Mouse (Mus musculus) neural tube, embryonic 12.5 days (tissue): ENCODE results near the gene Hsp90ab1. TPM values are rescaled to one million over a fixed set of nuclear protein-coding genes. Genes with fewer than 3 reads are reported as not detected.
A peak's percentile ranks its signal among the peaks of the same experiment; 100 is the strongest.

Experiments used
- ATAC-seq: fragments of 200-750 bp; cut with Nextera tagmentation; 2 replicates; pipeline ENCODE4 v1.8.0; 2017; ENCODE audit warnings: low read depth, mild to moderate bottlenecking, moderate TSS enrichment, moderate library complexity; ENCODE audit not compliant: low FRiP score
- H3K27ac ChIP-seq: fragments of 300-500 bp; sonication (generic); 2 replicates; pipeline ENCODE4 v1.5.1; 2016
- H3K27me3 ChIP-seq: fragments of 300-500 bp; sonication (generic); replicated peaks from 2 replicates; pipeline ENCODE4 v1.6.1; 2016; ENCODE audit warnings: mild to moderate bottlenecking
- H3K36me3 ChIP-seq: fragments of 300-500 bp; sonication (generic); 2 replicates; pipeline ENCODE4 v1.6.1; 2016; ENCODE audit warnings: mild to moderate bottlenecking
- H3K4me1 ChIP-seq: fragments of 300-500 bp; sonication (generic); 2 replicates; pipeline ENCODE4 v1.6.1; 2016
- H3K4me2 ChIP-seq: fragments of 300-500 bp; sonication (generic); replicated peaks from 2 replicates; pipeline ENCODE4 v1.6.1; 2016; ENCODE audit warnings: mild to moderate bottlenecking
- H3K4me3 ChIP-seq: fragments of 300-500 bp; sonication (generic); 2 replicates; pipeline ENCODE4 v1.5.1; 2016
- H3K9ac ChIP-seq: fragments of 300-500 bp; sonication (generic); 2 replicates; pipeline ENCODE4 v1.6.1; 2016; ENCODE audit warnings: mild to moderate bottlenecking
- H3K9me3 ChIP-seq: fragments of 300-500 bp; sonication (generic); 2 replicates; pipeline ENCODE4 v1.6.1; 2016; ENCODE audit warnings: mild to moderate bottlenecking
- WGBS: fragments of 180-500 bp; shearing (Covaris S2); methylation state at CpG from one replicate; pipeline ENCODE4 v1.1.7; 2016; 5-methylcytosine and 5-hydroxymethylcytosine counted together
- polyA plus RNA-seq: library from polyadenylated mRNA; unstranded; fragments of >200 nt; fragmentation: Nextera tagmentation; extraction: Ambion mirVana; gene quantifications from 2 replicates; pipeline ENCODE4 v1.2.1, GENCODE M21; 2016

The Hsp90ab1 gene
- polyA plus RNA-seq, 1 experiment from 2014 or later = 1,381 TPM

DNA sequence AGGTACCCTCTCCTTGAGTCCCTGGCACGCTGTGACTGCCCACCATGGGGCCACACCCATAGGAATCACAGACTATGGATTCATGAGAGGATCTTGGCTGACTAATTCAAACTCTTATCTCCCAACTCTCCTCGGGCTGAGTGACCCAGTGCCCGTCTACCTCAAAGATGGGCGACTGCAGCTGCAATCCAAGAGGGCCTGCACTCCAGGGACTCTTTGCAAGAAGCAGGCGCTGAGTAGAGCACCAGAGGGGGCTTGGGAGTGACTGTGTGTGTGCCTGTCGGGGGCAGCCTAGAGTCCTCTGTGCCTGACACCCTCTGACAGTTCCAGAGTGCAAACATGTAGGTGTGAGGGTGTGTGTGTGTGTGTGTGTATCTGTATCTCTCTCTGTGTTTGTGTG lies 30.9 kb downstream of the Hsp90ab1 start:
- Histone ChIP-seq H3K9me3 (no peaks in the 10 kb centered on the region), H3K4me1 (peaks cover 26% of the 10 kb centered on the region), H3K36me3 (peaks cover 19% of the 10 kb centered on the region), H3K27me3 (peaks cover 62% of the 10 kb centered on the region), H3K9ac (no peak overlapping the region), H3K4me2 (no peak overlapping the region), H3K27ac (no peak overlapping the region), H3K4me3 (no peak overlapping the region)
- WGBS = 48% methylated on average over 6 of the region's 6 CpGs
- no peak for ATAC-seq

DNA sequence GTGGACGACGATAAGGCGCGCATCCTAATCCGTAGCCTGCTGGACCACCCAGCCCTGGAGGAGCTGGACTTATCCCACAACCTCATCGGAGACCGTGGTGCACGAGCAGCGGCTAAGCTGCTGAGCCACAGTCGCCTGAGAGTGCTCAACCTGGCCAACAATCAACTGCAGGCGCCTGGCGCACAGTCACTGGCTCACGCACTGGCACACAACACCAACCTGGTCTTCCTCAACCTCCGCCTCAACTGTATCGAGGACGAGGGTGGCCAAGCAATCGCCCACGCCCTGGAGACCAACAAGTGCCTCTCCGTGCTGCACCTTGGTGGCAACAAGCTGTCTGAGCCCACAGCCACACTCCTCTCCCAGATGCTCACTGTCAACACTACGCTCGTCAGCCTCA lies 33.4 kb downstream of the Hsp90ab1 start:
- Histone ChIP-seq H3K4me3 (no peak overlapping the region), H3K9me3 (no peaks in the 10 kb centered on the region), H3K4me1 (peaks cover 14% of the 10 kb centered on the region), H3K9ac (no peak overlapping the region), H3K27ac (no peak overlapping the region), H3K4me2 (no peak overlapping the region), H3K27me3 (peaks cover 55% of the 10 kb centered on the region), H3K36me3 (peaks cover 2% of the 10 kb centered on the region; the same call in 1 of the 2 replicates)
- ATAC-seq = no peak
- WGBS = 81% methylated on average over 21 of the region's 21 CpGs

DNA sequence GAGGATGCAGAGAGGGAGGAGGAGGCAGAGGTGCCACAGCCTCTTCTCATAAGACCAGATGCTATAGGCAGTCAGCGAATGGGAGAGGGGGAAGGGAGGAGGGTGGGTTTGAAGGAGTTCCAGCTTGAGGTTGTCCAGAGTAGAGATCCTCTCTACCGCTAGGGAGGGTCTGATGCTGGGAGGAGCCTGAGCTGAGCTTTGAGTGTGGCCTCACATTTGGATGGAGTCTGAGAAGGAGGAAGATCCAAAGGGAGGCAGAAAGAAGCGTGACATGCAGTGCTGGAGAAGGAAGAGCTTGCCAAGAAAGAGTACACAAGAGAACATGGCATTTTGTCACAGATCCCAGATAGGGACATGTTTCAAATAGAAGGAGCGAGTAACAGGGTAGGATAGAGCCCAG lies 34.7 kb downstream of the Hsp90ab1 start:
- Histone ChIP-seq H3K9ac (no peak overlapping the region), H3K4me2 (no peak overlapping the region), H3K9me3 (no peaks in the 10 kb centered on the region), H3K4me3 (no peak overlapping the region), H3K4me1 (peaks cover 1% of the 10 kb centered on the region; the same call in 1 of the 2 replicates), H3K27ac (no peak overlapping the region), H3K36me3 (no peaks in the 10 kb centered on the region), H3K27me3 (peaks cover 53% of the 10 kb centered on the region)
- 67% methylated on average over 4 of the region's 4 CpGs for WGBS
- no peak for ATAC-seq

DNA sequence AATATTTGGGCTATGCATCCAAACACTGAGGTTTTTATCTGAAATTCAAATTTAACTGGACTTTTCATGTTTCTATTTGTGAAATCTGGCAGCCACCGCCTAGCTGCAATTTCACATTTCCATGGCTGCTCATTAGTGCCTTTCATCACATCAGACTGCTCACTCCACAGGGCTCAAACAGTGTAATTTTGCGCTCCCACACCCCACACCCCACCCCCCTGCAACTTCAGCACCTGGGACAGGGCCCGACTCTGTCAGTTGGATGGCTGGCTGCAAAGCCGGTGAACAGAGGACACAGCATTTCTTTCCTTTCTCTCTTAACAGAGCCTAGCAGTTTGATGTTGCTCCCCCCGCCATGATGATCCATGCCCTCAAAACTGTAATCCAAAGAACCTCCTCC lies 36.8 kb downstream of the Hsp90ab1 start:
- no peak overlapping the region for H3K27ac ChIP-seq
- no peak for ATAC-seq
- no peak overlapping the region for H3K9ac ChIP-seq
- WGBS = 16% methylated on average over 5 of the region's 5 CpGs
- H3K27me3 ChIP-seq = peaks cover 43% of the 10 kb centered on the region
- H3K4me3 ChIP-seq = no peak overlapping the region
- H3K4me1 ChIP-seq = no peaks in the 10 kb centered on the region
- H3K36me3 ChIP-seq = no peaks in the 10 kb centered on the region
- H3K9me3 ChIP-seq = no peaks in the 10 kb centered on the region
- no peak overlapping the region for H3K4me2 ChIP-seq

DNA sequence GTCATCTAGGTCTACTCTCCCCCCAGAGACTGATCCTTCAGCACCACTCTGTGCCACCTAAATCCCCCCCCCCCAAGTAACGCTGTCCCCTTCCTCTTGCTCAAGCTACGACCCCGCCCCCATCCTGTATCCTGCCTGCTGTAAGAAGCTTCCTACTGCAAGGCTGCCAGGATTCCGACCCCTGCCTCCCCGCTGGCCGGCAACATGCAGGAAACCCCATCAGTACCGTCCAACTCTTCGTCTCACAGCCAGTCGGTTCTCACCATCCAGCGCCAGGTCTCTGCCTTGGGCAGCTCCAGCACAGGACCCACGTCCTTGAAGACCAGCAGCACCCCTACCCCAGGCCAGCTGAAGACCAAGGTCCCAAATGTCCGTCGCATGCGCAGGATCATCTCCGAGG lies 40.2 kb downstream of the Hsp90ab1 start:
- Histone ChIP-seq H3K9me3 (no peaks in the 10 kb centered on the region), H3K4me2 (no peak overlapping the region), H3K9ac (no peak overlapping the region), H3K27ac (no peak overlapping the region), H3K36me3 (no peaks in the 10 kb centered on the region), H3K27me3 (peaks cover 43% of the 10 kb centered on the region), H3K4me3 (no peak overlapping the region), H3K4me1 (no peaks in the 10 kb centered on the region)
- no peak for ATAC-seq
- WGBS = 58% methylated on average over 15 of the region's 15 CpGs

DNA sequence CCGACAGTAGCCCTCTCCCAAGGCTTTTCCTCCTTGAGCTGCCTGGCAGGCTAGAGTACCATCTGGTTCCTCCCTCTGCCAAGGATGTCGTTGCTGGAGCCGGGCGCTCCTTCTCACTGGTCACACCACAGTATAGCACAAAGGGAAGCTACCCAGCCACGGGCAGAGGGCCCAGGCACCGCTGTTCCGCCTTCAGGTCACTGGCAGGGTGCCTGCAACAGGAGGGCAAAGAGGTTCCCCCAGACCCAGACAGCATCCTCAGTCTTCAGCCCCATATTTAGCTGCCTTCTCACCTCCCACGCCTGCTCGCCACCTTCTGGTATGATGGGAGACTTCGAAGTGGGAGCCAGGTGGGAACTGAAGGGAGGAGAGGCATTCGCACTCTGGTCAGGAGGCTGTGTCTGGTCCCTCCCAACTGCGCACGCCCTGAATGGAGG lies 42.7 kb downstream of the Hsp90ab1 start:
- ATAC-seq = no peak
- Histone ChIP-seq H3K27ac (no peak overlapping the region), H3K4me2 (no peak overlapping the region), H3K36me3 (no peaks in the 10 kb centered on the region), H3K27me3 (peaks cover 38% of the 10 kb centered on the region), H3K4me3 (no peak overlapping the region), H3K9me3 (no peaks in the 10 kb centered on the region), H3K9ac (no peak overlapping the region), H3K4me1 (no peaks in the 10 kb centered on the region)
- 48% methylated on average over 13 of the region's 13 CpGs for WGBS

DNA sequence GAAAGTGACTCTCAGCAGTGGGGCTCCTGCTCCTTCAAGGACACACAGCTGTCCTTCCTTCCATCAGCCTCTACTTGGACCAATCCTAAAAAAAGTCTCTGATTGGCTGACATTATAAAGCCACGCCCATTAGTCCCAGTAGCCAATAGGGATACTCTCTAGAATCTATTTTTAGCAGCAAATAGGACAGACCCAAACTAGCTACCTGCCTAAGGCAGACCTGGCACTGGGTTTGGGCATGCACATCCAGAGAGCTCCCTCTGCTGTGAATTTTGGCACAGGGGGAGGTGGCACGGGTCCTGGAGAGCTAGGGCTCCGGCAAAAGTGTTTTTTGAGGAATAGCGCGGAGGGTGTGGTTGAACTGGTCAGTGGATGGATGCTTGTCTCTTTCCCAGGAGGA lies 46.5 kb downstream of the Hsp90ab1 start:
- no peaks in the 10 kb centered on the region for H3K9me3 ChIP-seq
- H3K9ac ChIP-seq = no peak overlapping the region
- H3K4me2 ChIP-seq = no peak overlapping the region
- 22% methylated on average over 5 of the region's 5 CpGs for WGBS
- H3K4me3 ChIP-seq = no peak overlapping the region
- no peak for ATAC-seq
- H3K36me3 ChIP-seq = no peaks in the 10 kb centered on the region
- H3K4me1 ChIP-seq = peaks cover 12% of the 10 kb centered on the region
- peaks cover 15% of the 10 kb centered on the region for H3K27me3 ChIP-seq
- H3K27ac ChIP-seq = no peak overlapping the region

DNA sequence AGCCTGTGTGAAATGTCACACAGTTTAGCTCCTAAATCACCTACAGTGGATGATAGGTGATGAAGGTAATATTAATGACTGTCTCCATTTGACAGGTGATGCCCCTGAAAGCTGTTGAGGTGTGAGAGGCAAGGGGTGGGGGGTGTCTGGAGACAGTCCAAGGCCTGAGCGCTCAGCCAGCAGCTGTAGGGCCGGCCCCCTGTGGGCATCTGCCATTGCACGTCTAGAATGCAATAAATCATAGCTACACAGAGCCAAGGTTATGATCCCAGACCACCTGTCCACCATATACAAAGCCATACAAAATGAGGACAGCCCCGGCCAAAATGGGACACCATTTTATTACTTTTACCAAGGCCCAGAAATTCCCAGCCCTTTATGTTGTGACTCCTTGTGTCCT lies 48.1 kb downstream of the Hsp90ab1 start:
- peaks cover 10% of the 10 kb centered on the region for H3K27me3 ChIP-seq

DNA sequence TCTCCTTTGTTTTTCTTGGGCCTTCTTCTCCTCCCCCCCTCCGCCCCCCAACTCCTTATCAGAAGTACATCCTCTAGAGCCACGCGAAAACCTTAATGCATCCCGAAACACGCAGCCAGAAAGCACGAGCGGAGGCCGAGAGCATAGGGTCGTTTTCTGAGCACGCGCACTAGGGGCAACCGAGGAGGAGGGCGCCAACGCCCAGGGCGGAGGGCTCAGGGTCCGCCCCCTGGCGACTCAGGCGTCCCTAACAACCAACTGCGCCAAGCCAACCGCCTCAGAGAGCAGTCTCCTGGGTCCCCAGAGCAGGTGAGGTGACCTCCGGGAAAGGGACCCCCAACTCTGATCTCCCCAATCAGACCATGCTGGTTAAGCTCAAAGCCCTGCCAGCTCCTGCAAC lies 49.8 kb downstream of the Hsp90ab1 start, which contains the start of gene Tcte1:
Gene Tcte1 (plus strand): TSS at position 172 of the 400 bp plus-strand sequence.
- Histone ChIP-seq H3K9me3 (no peaks in the 10 kb centered on the region), H3K36me3 (peaks cover 27% of the 10 kb centered on the region), H3K4me2 (peak within 1 kb of the TSS; percentile 77), H3K27ac (no peak within 1 kb of the TSS), H3K4me1 (peaks cover 12% of the 10 kb centered on the region), H3K9ac (peak within 1 kb of the TSS; percentile 51), H3K27me3 (peaks cover 6% of the 10 kb centered on the region), H3K4me3 (peak within 1 kb of the TSS; percentile 33)
- peak; percentile 88 for ATAC-seq
- WGBS = under 1% methylated on average over 21 of the region's 21 CpGs

More for the DNA sequence above, 48.1 kb downstream of the Hsp90ab1 start:
- ATAC-seq = no peak
- Histone ChIP-seq H3K4me1 (peaks cover 12% of the 10 kb centered on the region), H3K36me3 (peaks cover 11% of the 10 kb centered on the region), H3K9ac (no peak overlapping the region), H3K27ac (no peak overlapping the region), H3K4me3 (no peak overlapping the region), H3K4me2 (no peak overlapping the region), H3K9me3 (no peaks in the 10 kb centered on the region)
- WGBS = 39% methylated on average over 4 of the region's 4 CpGs

DNA sequence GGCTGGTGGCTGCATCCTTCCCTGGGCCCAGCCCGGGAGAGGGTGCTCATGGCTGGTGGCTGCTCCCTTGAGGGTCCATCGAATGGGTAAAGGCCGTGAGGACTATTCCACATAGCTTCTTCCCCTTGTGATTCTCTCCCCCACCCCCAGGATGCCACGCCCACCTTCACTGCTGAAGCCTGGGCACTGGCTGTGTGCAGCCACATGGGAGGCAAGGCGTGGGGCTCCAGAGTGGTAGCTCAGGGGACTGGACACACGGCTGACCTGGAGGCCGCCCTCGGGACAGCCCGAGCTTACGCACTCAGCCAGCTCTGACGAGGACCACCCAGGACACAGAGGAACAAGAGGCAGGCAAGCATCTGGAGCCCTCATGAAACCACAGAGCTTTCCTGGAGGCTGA lies 52.9 kb downstream of the Hsp90ab1 start:
- H3K27ac ChIP-seq = peak overlapping the region; percentile 46; the same call in 1 of the 2 replicates
- H3K9ac ChIP-seq = no peak overlapping the region
- WGBS = 80% methylated on average over 11 of the region's 11 CpGs
- H3K36me3 ChIP-seq = peaks cover 43% of the 10 kb centered on the region
- H3K27me3 ChIP-seq = no peaks in the 10 kb centered on the region
- no peak overlapping the region for H3K4me2 ChIP-seq
- H3K4me3 ChIP-seq = no peak overlapping the region
- H3K4me1 ChIP-seq = peaks cover 15% of the 10 kb centered on the region
- ATAC-seq = no peak
- no peaks in the 10 kb centered on the region for H3K9me3 ChIP-seq

DNA sequence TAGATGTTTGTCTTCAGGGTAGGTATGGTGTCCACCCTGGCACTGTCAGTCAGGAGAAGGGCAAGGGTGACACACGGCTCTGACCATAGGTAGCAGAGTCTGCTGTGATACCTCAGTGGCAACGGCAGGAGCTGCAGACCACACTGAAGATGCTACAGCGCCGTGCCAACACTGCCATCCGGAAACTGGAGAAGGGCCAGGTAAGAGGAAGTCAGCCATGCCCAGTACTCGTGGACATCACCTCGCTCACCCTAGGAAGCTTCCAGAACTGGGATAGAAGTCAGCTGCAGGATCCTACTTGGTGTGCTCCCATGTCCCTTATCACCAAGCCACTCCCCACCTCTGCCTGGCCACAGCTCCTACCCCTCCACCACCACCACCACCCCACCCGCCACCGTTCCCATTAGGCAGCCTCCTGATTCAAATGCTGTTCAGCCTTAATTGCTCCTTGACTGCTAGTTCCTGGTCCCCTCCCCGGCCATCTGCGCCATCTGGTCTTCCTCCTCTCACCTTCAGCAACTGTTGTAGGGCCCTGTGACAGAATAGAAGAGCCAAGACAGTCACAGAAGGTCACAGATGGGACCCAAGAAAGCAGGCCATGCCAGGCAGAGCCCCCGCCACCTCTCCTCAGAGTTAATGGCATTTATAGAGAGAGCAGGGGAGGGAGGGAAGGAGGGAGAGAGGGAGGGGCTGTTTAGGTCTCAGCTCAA lies 54.1 kb downstream of the Hsp90ab1 start:
- peaks cover 43% of the 10 kb centered on the region for H3K36me3 ChIP-seq
- peaks cover 15% of the 10 kb centered on the region for H3K4me1 ChIP-seq
- H3K4me3 ChIP-seq = no peak overlapping the region
- 80% methylated on average over 12 of the region's 12 CpGs for WGBS
- H3K27me3 ChIP-seq = no peaks in the 10 kb centered on the region
- no peak for ATAC-seq
- H3K9me3 ChIP-seq = no peaks in the 10 kb centered on the region
- H3K27ac ChIP-seq = no peak overlapping the region
- H3K9ac ChIP-seq = no peak overlapping the region
- no peak overlapping the region for H3K4me2 ChIP-seq
